Mouse (Mus musculus) intestine, postnatal 0 days (tissue): ENCODE results near the gene Rai14. TPM values are rescaled to one million over a fixed set of nuclear protein-coding genes. Genes with fewer than 3 reads are reported as not detected.

ENCODE experiments used
- ATAC-seq: fragments of 200-750 bp; cut with Nextera tagmentation; 2 replicates; pipeline ENCODE4 v1.8.0; 2017; ENCODE audit warnings: mild to moderate bottlenecking, moderate TSS enrichment, moderate library complexity
- H3K27ac ChIP-seq: fragments of 300-500 bp; sonication (generic); 2 replicates; pipeline ENCODE4 v1.5.1; 2014; ENCODE audit warnings: mild to moderate bottlenecking, low read depth, low read length, moderate library complexity
- H3K27me3 ChIP-seq: fragments of 300-500 bp; sonication (generic); replicated peaks from 2 replicates; pipeline ENCODE4 v1.6.1; 2014; ENCODE audit warnings: low read length, mixed read lengths; ENCODE audit not compliant: control insufficient read depth, insufficient read depth
- H3K36me3 ChIP-seq: fragments of 300-500 bp; sonication (generic); 2 replicates; pipeline ENCODE4 v1.6.1; 2014; ENCODE audit warnings: mild to moderate bottlenecking, moderate library complexity; ENCODE audit not compliant: control insufficient read depth, insufficient read depth
- H3K4me1 ChIP-seq: fragments of 300-500 bp; sonication (generic); replicated peaks from 2 replicates; pipeline ENCODE4 v1.6.1; 2014; ENCODE audit warnings: antibody characterized with exemption, low read length, mixed read lengths; ENCODE audit not compliant: control insufficient read depth, insufficient read depth
- H3K4me2 ChIP-seq: fragments of 300-500 bp; sonication (generic); replicated peaks from 2 replicates; pipeline ENCODE4 v1.6.1; 2014; ENCODE audit warnings: low read depth, mild to moderate bottlenecking, moderate library complexity
- H3K4me3 ChIP-seq: fragments of 300-500 bp; sonication (generic); 2 replicates; pipeline ENCODE4 v1.5.1; 2014; ENCODE audit warnings: low read depth, low read length
- H3K9ac ChIP-seq: fragments of 300-500 bp; sonication (generic); 2 replicates; pipeline ENCODE4 v1.6.1; 2014; ENCODE audit warnings: mild to moderate bottlenecking, low read depth, low read length
- H3K9me3 ChIP-seq: fragments of 300-500 bp; sonication (generic); 2 replicates; pipeline ENCODE4 v1.6.1; 2016; ENCODE audit warnings: mixed run types; ENCODE audit not compliant: control insufficient read depth
- CTCF ChIP-seq: sonication (generic); IDR thresholded peaks from 2 replicates; pipeline ENCODE4 v1.5.1; 2016; ENCODE audit warnings: low read depth, mild to moderate bottlenecking, control low read depth, antibody characterized with exemption, moderate library complexity
- WGBS: fragments of 180-500 bp; shearing (Covaris S2); extraction: QIAGEN DNeasy Blood & Tissue Kit; methylation state at CpG from one replicate; pipeline ENCODE4 v1.1.7; 2014; 5-methylcytosine and 5-hydroxymethylcytosine counted together
- polyA plus RNA-seq: library from polyadenylated mRNA; unstranded; fragments of >200 nt; fragmentation: Nextera tagmentation; extraction: Ambion mirVana; gene quantifications from 2 replicates; pipeline ENCODE4 v1.2.1, GENCODE M21; 2015

Gene Rai14
- polyA plus RNA-seq, 1 experiment from 2014 or later, result 6.2 TPM

DNA sequence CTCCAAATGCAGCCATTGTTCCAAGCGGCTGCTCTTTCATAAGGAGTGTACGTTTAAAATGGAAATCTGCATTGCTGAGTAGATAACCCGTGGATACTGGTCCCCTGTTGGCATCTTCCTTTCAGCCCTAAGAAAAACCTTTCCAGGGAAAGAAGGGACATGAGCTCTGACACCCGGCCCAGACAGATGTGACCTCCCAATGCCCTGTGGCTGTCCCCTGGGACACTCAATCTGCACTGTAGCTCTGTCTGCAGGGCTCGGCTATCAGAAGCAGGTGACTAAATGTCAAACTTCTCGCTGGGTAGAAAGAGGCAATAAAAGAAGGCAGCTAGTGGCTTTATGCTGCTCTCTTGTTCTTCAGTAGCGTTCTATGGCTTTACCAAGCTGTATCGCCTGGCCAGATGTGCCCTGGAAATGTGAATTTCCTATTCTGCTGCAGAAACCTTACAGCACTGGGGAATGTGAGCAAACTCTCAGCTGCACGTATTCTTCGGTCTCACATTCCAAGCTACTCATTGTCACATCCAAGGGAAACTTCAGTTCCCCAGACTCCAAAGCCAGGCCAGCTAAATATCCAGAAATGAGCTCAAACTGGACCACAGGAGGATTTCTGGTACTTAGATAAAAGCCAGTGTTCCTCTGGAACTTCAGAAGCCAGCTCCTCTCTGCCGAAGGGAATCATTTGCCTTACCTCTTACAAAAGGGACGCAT lies 8.4 kb upstream of the Rai14 start:
- Histone ChIP-seq H3K4me2 (no peak overlapping the region), H3K9ac (no peak overlapping the region), H3K4me1 (peaks cover 4% of the 10 kb centered on the region; the same call in 1 of the 2 replicates), H3K9me3 (no peaks in the 10 kb centered on the region), H3K27me3 (no peaks in the 10 kb centered on the region), H3K4me3 (no peak overlapping the region), H3K36me3 (no peaks in the 10 kb centered on the region), H3K27ac (no peak overlapping the region)
- TF ChIP-seq CTCF, result no peak
- no peak for ATAC-seq
- WGBS, result 45% methylated on average over 12 of the region's 12 CpGs

DNA sequence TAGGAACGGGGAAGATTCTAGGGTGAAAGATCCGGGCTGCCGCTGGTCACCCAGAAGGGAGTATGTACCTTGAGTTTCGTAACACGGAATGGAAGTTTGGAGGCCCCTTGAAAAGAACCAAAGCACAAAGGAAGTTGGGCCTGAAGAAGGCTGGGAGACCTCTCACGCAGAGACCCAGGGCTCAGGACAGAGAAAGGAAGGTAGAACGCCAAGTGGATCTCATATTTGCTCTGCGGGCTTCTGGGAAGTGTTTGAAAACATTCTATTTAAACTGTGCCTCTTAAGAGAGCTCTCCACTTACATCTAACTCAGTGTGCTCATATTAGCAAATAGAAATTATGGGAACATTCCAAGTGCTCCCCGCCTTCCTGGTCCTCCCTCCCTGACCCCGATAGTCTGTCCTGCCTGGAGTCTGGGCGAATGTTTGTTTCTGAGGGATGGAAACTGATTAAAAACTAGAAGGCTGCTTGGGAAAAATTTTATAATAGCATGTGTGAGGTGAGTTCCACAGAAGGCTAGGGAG lies 6.9 kb upstream of the Rai14 start:
- WGBS, result 80% methylated on average over 11 of the region's 11 CpGs
- H3K9me3 ChIP-seq, result 0 out of 2 replicates have a peak, but pooled peaks cover 4% of the 10 kb centered on the region
- no peak for TF ChIP-seq CTCF
- H3K9ac ChIP-seq, result no peak overlapping the region
- H3K4me1 ChIP-seq, result peaks cover 4% of the 10 kb centered on the region; the same call in 1 of the 2 replicates
- no peak overlapping the region for H3K27ac ChIP-seq
- no peaks in the 10 kb centered on the region for H3K27me3 ChIP-seq
- H3K4me2 ChIP-seq, result no peak overlapping the region
- no peak for ATAC-seq
- H3K36me3 ChIP-seq, result no peaks in the 10 kb centered on the region
- H3K4me3 ChIP-seq, result no peak overlapping the region

DNA sequence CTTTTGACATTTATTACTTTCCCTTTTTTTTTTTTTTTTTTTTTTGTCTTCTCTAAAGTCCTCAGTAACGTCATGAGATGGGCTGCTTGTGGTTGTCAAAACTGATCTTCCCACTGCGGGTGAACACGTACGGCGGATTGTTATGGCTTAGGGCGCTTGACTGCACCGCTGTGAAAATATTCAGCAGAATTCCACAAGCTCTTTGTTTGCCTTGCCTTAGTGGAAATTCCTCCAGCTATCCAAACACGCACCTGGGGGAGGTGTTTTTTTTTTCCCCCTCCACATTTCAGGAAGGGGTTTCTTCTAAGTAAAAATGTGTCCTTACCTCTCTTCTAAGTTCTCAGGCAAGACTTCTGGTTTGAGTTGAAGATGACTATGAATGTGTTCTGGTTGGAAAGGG lies 6.2 kb upstream of the Rai14 start:
- no peak overlapping the region for H3K4me3 ChIP-seq
- no peak overlapping the region for H3K4me2 ChIP-seq
- ATAC-seq, result no peak
- no peak overlapping the region for H3K27ac ChIP-seq
- 73% methylated on average over 8 of the region's 8 CpGs for WGBS
- peaks cover 4% of the 10 kb centered on the region; the same call in 1 of the 2 replicates for H3K4me1 ChIP-seq
- H3K27me3 ChIP-seq, result no peaks in the 10 kb centered on the region
- H3K9ac ChIP-seq, result no peak overlapping the region
- H3K9me3 ChIP-seq, result 0 out of 2 replicates have a peak, but pooled peaks cover 4% of the 10 kb centered on the region
- TF ChIP-seq CTCF, result no peak
- H3K36me3 ChIP-seq, result no peaks in the 10 kb centered on the region

DNA sequence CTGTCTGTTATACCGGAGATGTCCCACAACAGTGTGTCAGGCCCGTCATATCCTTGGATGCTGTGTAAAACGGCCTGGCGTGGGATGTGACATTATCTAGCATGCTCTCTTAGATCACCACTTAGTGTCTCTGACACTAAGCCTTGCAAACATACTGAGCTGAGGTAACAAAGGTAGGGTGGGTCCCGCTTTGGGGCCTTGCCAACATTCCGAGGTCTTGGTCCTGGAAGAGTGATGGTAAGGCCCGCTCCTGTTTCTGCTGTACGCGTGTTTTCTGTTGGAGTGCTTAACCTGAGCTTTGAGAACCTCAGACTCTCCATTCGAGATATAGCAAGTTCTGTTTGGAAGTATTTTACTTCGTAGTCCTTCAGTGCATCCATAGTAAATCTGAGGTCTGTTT lies 5.8 kb upstream of the Rai14 start:
- Histone ChIP-seq H3K4me2 (no peak overlapping the region), H3K36me3 (no peaks in the 10 kb centered on the region), H3K27ac (no peak overlapping the region), H3K4me1 (peaks cover 7% of the 10 kb centered on the region), H3K27me3 (no peaks in the 10 kb centered on the region), H3K4me3 (no peak overlapping the region), H3K9ac (no peak overlapping the region), H3K9me3 (0 out of 2 replicates have a peak, but pooled peaks cover 4% of the 10 kb centered on the region)
- 76% methylated on average over 11 of the region's 11 CpGs for WGBS
- ATAC-seq, result no peak
- TF ChIP-seq CTCF, result no peak

DNA sequence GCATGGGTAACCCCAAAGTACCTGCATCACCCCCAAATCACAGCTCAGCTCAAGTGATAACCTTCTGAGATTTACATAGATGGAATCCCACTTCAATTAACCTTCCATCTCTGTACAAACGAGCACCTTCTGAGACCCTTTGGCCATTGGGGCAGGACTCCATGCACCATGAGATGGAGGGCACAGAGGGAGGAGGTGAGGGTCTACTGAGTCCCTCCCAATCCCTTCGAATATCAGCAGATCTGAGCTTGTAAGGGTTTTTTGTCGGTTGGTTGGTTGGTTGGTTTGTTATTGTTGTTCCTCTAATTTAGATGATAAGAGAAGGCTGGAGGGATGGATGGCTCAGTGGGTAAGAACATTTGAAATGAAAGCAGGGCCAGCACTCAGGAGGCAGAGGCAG lies 5.1 kb upstream of the Rai14 start:
- Histone ChIP-seq H3K4me1 (peaks cover 9% of the 10 kb centered on the region), H3K9ac (no peak overlapping the region), H3K4me2 (no peak overlapping the region), H3K4me3 (no peak overlapping the region), H3K9me3 (0 out of 2 replicates have a peak, but pooled peaks cover 4% of the 10 kb centered on the region), H3K27me3 (no peaks in the 10 kb centered on the region), H3K36me3 (no peaks in the 10 kb centered on the region), H3K27ac (no peak overlapping the region)
- 87% methylated on average over 3 of the region's 3 CpGs for WGBS
- no peak for ATAC-seq
- no peak for TF ChIP-seq CTCF

DNA sequence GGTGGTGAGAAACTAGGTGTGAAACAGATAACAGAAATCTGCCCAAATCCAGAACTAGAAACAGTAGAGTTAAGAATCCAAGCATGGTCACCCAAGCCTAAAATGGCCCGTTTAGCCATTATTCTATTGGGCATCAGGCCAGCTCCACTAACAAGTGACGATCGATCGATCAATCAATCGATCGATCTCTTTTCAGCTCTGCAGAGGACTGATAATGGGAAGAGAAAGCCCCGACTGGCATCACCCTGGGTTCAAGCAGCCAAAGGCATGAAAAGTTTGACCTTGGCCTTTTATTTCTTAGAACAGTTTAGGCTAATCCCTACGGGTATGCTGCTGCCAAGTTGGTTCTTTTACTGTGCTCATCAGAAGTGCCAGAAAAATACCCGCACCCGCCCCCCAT lies 4.3 kb upstream of the Rai14 start:
- H3K27me3 ChIP-seq, result no peaks in the 10 kb centered on the region
- peaks cover 7% of the 10 kb centered on the region for H3K4me1 ChIP-seq
- no peak overlapping the region for H3K9ac ChIP-seq
- no peak overlapping the region for H3K4me3 ChIP-seq
- 0 out of 2 replicates have a peak, but pooled peaks cover 4% of the 10 kb centered on the region for H3K9me3 ChIP-seq
- no peaks in the 10 kb centered on the region for H3K36me3 ChIP-seq
- TF ChIP-seq CTCF, result no peak
- H3K27ac ChIP-seq, result no peak overlapping the region
- ATAC-seq, result no peak
- H3K4me2 ChIP-seq, result no peak overlapping the region
- WGBS, result 92% methylated on average over 10 of the region's 10 CpGs
